20 mouse cellular contexts compared by ENCODE assay signal in the genomic region with DNA sequence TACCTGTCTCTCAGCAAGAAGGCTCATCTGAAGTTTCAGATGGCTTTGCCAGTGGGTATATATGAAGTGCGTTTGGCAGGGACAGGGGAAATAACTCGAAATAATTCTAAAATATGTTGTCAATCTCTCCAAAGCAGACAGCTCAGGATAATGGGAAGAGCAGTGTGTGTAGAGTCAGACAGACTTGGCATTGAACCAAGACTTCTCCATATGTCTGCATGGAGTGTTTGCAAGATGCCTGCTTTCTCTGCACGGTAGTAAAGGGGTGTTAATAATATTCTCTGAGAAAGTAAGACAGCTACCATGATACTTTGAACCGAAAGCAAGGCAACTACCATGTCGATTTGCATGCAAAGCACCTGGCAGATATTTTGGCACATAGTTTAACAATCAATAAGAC.
A peak's percentile ranks its signal among the peaks of the same experiment; 100 is the strongest.
DNase-seq lines count a peak whose midpoint lies in the region; ATAC-seq and TF ChIP-seq lines count a peak whose summit lies in the region.
"Had no signal": no experiment of that assay in that cellular context is flagged by ENCODE, and none has a peak within 500 bp of the region (broad histone marks: within the 10 kb centered on the region; RNA-seq: fewer than 3 reads in every experiment).

No protein-coding gene starts in this region.

- no peak for TF ChIP-seq CTCF in hindbrain, postnatal 0 days (IDR thresholded peaks at IDR 0.05; ENCODE audit: low read depth)

- 58% methylated on average over 5 of the region's 5 CpGs for WGBS in hindbrain, postnatal 0 days
- 75% methylated on average over 5 of the region's 5 CpGs for WGBS in hindbrain, embryonic 12.5 days
- 77% methylated on average over 5 of the region's 5 CpGs for WGBS in midbrain, embryonic 14.5 days
- WGBS in midbrain, embryonic 15.5 days: 73% methylated on average over 5 of the region's 5 CpGs

- ATAC-seq in hindbrain, postnatal 0 days: no peak
- no peak for ATAC-seq in hindbrain, embryonic 12.5 days (ENCODE audit: low FRiP score)
- ATAC-seq in midbrain, embryonic 14.5 days (ENCODE audit: low FRiP score, low TSS enrichment): no peak
- ATAC-seq in midbrain, embryonic 15.5 days (replicated peaks): no peak
- ATAC-seq: intestine, embryonic 16.5 days had no signal

- H3K9ac ChIP-seq in hindbrain, postnatal 0 days (replicated peaks; ENCODE audit: low read length): no peak overlapping the region
- no peak overlapping the region for H3K9ac ChIP-seq in hindbrain, embryonic 12.5 days
- no peak overlapping the region for H3K9ac ChIP-seq in midbrain, embryonic 14.5 days (replicated peaks; ENCODE audit: low read length)
- no peak overlapping the region for H3K9ac ChIP-seq in midbrain, embryonic 15.5 days
- H3K9ac ChIP-seq: hindbrain, embryonic 15.5 days had no signal

- peak; percentile 28 to 58 for DNase-seq in cerebellum, postnatal 10 days
- DNase-seq in cerebellum, postnatal 4 days (ENCODE audit: low spot score in 2 of 2): no peak
- DNase-seq in hindbrain, postnatal 0 days (ENCODE audit: low spot score): peak; percentile 44
- DNase-seq in midbrain, embryonic 14.5 days: peak; percentile 18
- no peak for DNase-seq in gastrocnemius, adult 18-20 months (ENCODE audit: low spot score)
- DNase-seq: adrenal gland, postnatal 36 days; cerebellum, adult 8-10 months; gastrocnemius, postnatal 10 days; heart, postnatal 4 days; kidney, postnatal 25 days; left cerebral cortex, postnatal 4 days; lung, postnatal 10 days; thymus, adult 18-20 months; thymus, postnatal 36 days had no signal

- H3K4me3 ChIP-seq in hindbrain, postnatal 0 days (ENCODE audit: low read length): no peak overlapping the region
- no peak overlapping the region for H3K4me3 ChIP-seq in hindbrain, embryonic 12.5 days
- no peak overlapping the region for H3K4me3 ChIP-seq in midbrain, embryonic 14.5 days (replicated peaks; ENCODE audit: low read depth, low read length)
- H3K4me3 ChIP-seq in midbrain, embryonic 15.5 days: no peak overlapping the region
- H3K4me3 ChIP-seq: heart, embryonic 10.5 days; hindbrain, embryonic 15.5 days; midbrain, embryonic 10.5 days had no signal

- H3K36me3 ChIP-seq in hindbrain, postnatal 0 days (ENCODE audit: insufficient read depth, low read length): no peaks in the 10 kb centered on the region
- no peaks in the 10 kb centered on the region for H3K36me3 ChIP-seq in hindbrain, embryonic 12.5 days
- no peaks in the 10 kb centered on the region for H3K36me3 ChIP-seq in midbrain, embryonic 14.5 days (ENCODE audit: control insufficient read depth, insufficient read depth, low read length)
- no peaks in the 10 kb centered on the region for H3K36me3 ChIP-seq in midbrain, embryonic 15.5 days (replicated peaks)
- H3K36me3 ChIP-seq: heart, embryonic 10.5 days; hindbrain, embryonic 15.5 days; midbrain, embryonic 10.5 days had no signal

- no peaks in the 10 kb centered on the region for H3K9me3 ChIP-seq in hindbrain, postnatal 0 days (ENCODE audit: low read length)
- H3K9me3 ChIP-seq in hindbrain, embryonic 12.5 days (replicated peaks): no peaks in the 10 kb centered on the region
- H3K9me3 ChIP-seq in midbrain, embryonic 14.5 days (ENCODE audit: control insufficient read depth, low read length): no peaks in the 10 kb centered on the region
- H3K9me3 ChIP-seq in midbrain, embryonic 15.5 days: no peaks in the 10 kb centered on the region
- H3K9me3 ChIP-seq: heart, embryonic 10.5 days; hindbrain, embryonic 15.5 days; midbrain, embryonic 10.5 days had no signal

- H3K4me2 ChIP-seq in hindbrain, postnatal 0 days (ENCODE audit: low read depth, low read length): no peak overlapping the region
- no peak overlapping the region for H3K4me2 ChIP-seq in hindbrain, embryonic 12.5 days (replicated peaks)
- H3K4me2 ChIP-seq in midbrain, embryonic 14.5 days (ENCODE audit: low read length): no peak overlapping the region
- H3K4me2 ChIP-seq in midbrain, embryonic 15.5 days: no peak overlapping the region
- H3K4me2 ChIP-seq: hindbrain, embryonic 15.5 days had no signal

- H3K27me3 ChIP-seq in hindbrain, postnatal 0 days (ENCODE audit: insufficient read depth, low read length): no peaks in the 10 kb centered on the region
- no peaks in the 10 kb centered on the region for H3K27me3 ChIP-seq in hindbrain, embryonic 12.5 days
- H3K27me3 ChIP-seq in midbrain, embryonic 14.5 days (ENCODE audit: control insufficient read depth, insufficient read depth, low read length): no peaks in the 10 kb centered on the region
- H3K27me3 ChIP-seq in midbrain, embryonic 15.5 days (replicated peaks): no peaks in the 10 kb centered on the region
- H3K27me3 ChIP-seq: hindbrain, embryonic 15.5 days had no signal

- H3K4me1 ChIP-seq in hindbrain, postnatal 0 days (ENCODE audit: insufficient read depth, low read length): no peaks in the 10 kb centered on the region
- 0 out of 2 replicates have a peak, but pooled peaks cover 2% of the 10 kb centered on the region for H3K4me1 ChIP-seq in hindbrain, embryonic 12.5 days
- H3K4me1 ChIP-seq in midbrain, embryonic 14.5 days (ENCODE audit: control insufficient read depth, insufficient read depth, low read length): no peaks in the 10 kb centered on the region
- no peaks in the 10 kb centered on the region for H3K4me1 ChIP-seq in midbrain, embryonic 15.5 days
- H3K4me1 ChIP-seq: hindbrain, embryonic 15.5 days had no signal

- H3K27ac ChIP-seq in hindbrain, postnatal 0 days: no peak overlapping the region
- H3K27ac ChIP-seq in hindbrain, embryonic 12.5 days: no peak overlapping the region
- H3K27ac ChIP-seq in midbrain, embryonic 14.5 days (replicated peaks; ENCODE audit: low read depth, low read length): no peak overlapping the region
- H3K27ac ChIP-seq in midbrain, embryonic 15.5 days: no peak overlapping the region
- H3K27ac ChIP-seq: heart, embryonic 10.5 days; hindbrain, embryonic 15.5 days; midbrain, embryonic 10.5 days had no signal

Comparison
In these comparisons a context has a peak if more than half of its experiments do, and no peak if none do; other contexts are left out.
1. DNase-seq: peak in cerebellum, postnatal 10 days (2 of 2), hindbrain, postnatal 0 days (single experiment) and midbrain, embryonic 14.5 days (single experiment); none in cerebellum, postnatal 4 days (0 of 2) and gastrocnemius, adult 18-20 months (single experiment).